Mouse (Mus musculus) kidney, postnatal 0 days (tissue): Measurements from ENCODE around the gene Anpep. TPM values are rescaled to one million over a fixed set of nuclear protein-coding genes. Genes with fewer than 3 reads are reported as not detected.

Source experiments
- ATAC-seq: fragments of 200-750 bp; cut with Nextera tagmentation; replicated peaks from 2 replicates; pipeline ENCODE4 v1.8.0; 2017; ENCODE audit warnings: low read depth, moderate number of reproducible peaks, moderate TSS enrichment, moderate library complexity; ENCODE audit not compliant: low FRiP score
- DNase-seq: peaks from one replicate; pipeline ENCODE4 v3.0.0-alpha.2; 2016; ENCODE audit warnings: low spot score
- H3K27ac ChIP-seq: fragments of 300-500 bp; sonication (generic); 2 replicates; pipeline ENCODE4 v1.5.1; 2014; ENCODE audit warnings: mild to moderate bottlenecking
- H3K27me3 ChIP-seq: fragments of 300-500 bp; sonication (generic); 2 replicates; pipeline ENCODE4 v1.6.1; 2014; ENCODE audit warnings: low read length, mixed read lengths; ENCODE audit not compliant: insufficient read depth
- H3K36me3 ChIP-seq: fragments of 300-500 bp; sonication (generic); 2 replicates; pipeline ENCODE4 v1.6.1; 2014; ENCODE audit warnings: low read length, mixed read lengths; ENCODE audit not compliant: insufficient read depth
- H3K4me1 ChIP-seq: fragments of 300-500 bp; sonication (generic); replicated peaks from 2 replicates; pipeline ENCODE4 v1.6.1; 2014; ENCODE audit warnings: antibody characterized with exemption, low read length, mixed read lengths; ENCODE audit not compliant: insufficient read depth
- H3K4me2 ChIP-seq: fragments of 300-500 bp; sonication (generic); 2 replicates; pipeline ENCODE4 v1.6.1; 2014; ENCODE audit warnings: mild to moderate bottlenecking, low read length, moderate library complexity, mixed read lengths
- H3K4me3 ChIP-seq: fragments of 300-500 bp; sonication (generic); replicated peaks from 2 replicates; pipeline ENCODE4 v1.5.1; 2014; ENCODE audit warnings: low read depth, low read length
- H3K9ac ChIP-seq: fragments of 300-500 bp; sonication (generic); 2 replicates; pipeline ENCODE4 v1.6.1; 2014; ENCODE audit warnings: low read depth, low read length
- H3K9me3 ChIP-seq: fragments of 300-500 bp; sonication (generic); replicated peaks from 2 replicates; pipeline ENCODE4 v1.6.1; 2016; ENCODE audit warnings: low read length, inconsistent platforms, mixed read lengths
- CTCF ChIP-seq: IDR thresholded peaks from 2 replicates; pipeline ENCODE4 v1.5.1; 2016; ENCODE audit warnings: antibody characterized with exemption, low read depth, mild to moderate bottlenecking, moderate library complexity
- WGBS: fragments of 180-500 bp; shearing (Covaris S2); extraction: QIAGEN DNeasy Blood & Tissue Kit; methylation state at CpG from one replicate; pipeline ENCODE4 v1.1.7; 2014; 5-methylcytosine and 5-hydroxymethylcytosine counted together
- polyA plus RNA-seq: library from polyadenylated mRNA; unstranded; fragments of >200 nt; fragmentation: Nextera tagmentation; extraction: Ambion mirVana; gene quantifications from 2 replicates; pipeline ENCODE4 v1.2.1, GENCODE M21; 2015

Anpep gene
- polyA plus RNA-seq, 1 experiment from 2014 or later = 265 TPM

- Histone ChIP-seq H3K9me3 (no peaks in the 10 kb centered on the region), H3K4me2 (peak overlapping the region; percentile 57), H3K4me1 (0 out of 2 replicates have a peak, but pooled peaks cover 5% of the 10 kb centered on the region), H3K27ac (peak overlapping the region; percentile 20; the same call in 1 of the 2 replicates), H3K27me3 (no peaks in the 10 kb centered on the region), H3K36me3 (no peaks in the 10 kb centered on the region), H3K9ac (0 out of 2 replicates have a peak overlapping the region, but pooled peaks have one; percentile 35), H3K4me3 (peak overlapping the region; percentile 10; the same call in 1 of the 2 replicates)
- DNase-seq (peak; percentile 92), ATAC-seq (peak; percentile 70)
- WGBS = 28% methylated on average over 16 of the region's 16 CpGs
- peak; percentile 98 for TF ChIP-seq CTCF
Observed at GRCm38 (mm10) chr7:79780647-79781626, 79.9 kb downstream of the Anpep start.

Other genes with a start within 250 kb of the Anpep start
- gene Rhcg, start 243.4 kb downstream of the Anpep start, polyA plus RNA-seq = 117 and 135 TPM in 2 replicates
- 3.1 and 4.0 TPM in 2 replicates for gene Ticrr, start 200.9 kb downstream of the Anpep start, polyA plus RNA-seq
- 3.1 and 3.7 TPM in 2 replicates for gene Kif7, start 145.3 kb downstream of the Anpep start, polyA plus RNA-seq
- gene Plin1, start 128.2 kb downstream of the Anpep start, polyA plus RNA-seq = 0.19 and 0.61 TPM in 2 replicates
- 21.2 and 22.0 TPM in 2 replicates for gene Pex11a, start 117.9 kb downstream of the Anpep start, polyA plus RNA-seq
- 0.26 and 0.41 TPM in 2 replicates for gene Wdr93, start 117.9 kb downstream of the Anpep start, polyA plus RNA-seq
- gene Mesp1, start 67.3 kb downstream of the Anpep start, polyA plus RNA-seq = 0.09 TPM in 1 of 2 replicates, not detected in the other
- gene Mesp2, start 50.3 kb downstream of the Anpep start, polyA plus RNA-seq = 0.45 and 0.48 TPM in 2 replicates
- 31.5 and 37.7 TPM in 2 replicates for gene Ap3s2, start 59.6 kb upstream of the Anpep start, polyA plus RNA-seq
- gene Arpin, start 74.3 kb upstream of the Anpep start, polyA plus RNA-seq = 30.6 and 34.4 TPM in 2 replicates
- gene Zfp710, start 163.8 kb upstream of the Anpep start, polyA plus RNA-seq = 14.8 and 15.3 TPM in 2 replicates